Mouse (Mus musculus) MEL-GATA-1-ER (cell line): ENCODE results near the gene Rrm2.

ENCODE experiments used
- DNase-seq: peaks from one replicate; pipeline ENCODE4 v3.0.0-alpha.2; 2012; ENCODE audit warnings: low read depth; ENCODE audit errors: extremely low read depth

Gene Rrm2

DNA sequence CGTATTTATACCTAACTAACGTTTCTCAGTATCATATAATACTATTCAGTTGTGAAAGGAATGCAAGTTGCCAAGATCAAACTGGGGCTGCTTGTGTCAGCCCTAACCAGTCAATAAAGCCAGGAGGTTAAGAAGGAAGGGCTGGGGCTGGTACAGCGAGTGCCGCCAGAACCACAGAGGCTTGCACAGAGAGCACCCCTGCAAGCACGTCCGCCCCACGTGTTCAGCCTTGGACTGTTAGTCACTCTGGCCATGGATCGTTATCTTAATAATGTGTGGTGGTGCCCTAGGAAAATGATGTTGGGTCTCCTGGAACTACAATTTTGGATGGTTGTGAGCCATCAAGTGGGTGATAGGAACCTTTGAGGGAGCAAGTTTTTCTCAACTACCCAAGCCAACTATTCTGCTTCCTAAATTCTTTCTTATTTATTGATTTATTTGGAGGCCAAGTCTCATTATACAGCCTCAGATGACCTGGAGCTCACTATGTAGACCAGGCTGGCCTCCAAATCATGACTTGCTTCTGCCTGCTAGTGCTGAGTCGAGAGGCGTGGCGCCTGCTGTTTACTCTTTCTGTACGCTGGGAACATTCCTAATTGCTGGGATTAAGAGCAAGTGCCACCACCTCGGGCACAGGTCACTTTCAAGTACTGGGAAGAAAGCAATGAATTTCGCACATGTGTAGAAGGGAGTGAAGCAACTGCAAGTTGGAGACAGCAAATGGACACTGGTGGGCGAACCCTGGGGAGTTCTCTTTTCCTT is 2.4 kb upstream of the Rrm2 start:
- no peak for DNase-seq

DNA sequence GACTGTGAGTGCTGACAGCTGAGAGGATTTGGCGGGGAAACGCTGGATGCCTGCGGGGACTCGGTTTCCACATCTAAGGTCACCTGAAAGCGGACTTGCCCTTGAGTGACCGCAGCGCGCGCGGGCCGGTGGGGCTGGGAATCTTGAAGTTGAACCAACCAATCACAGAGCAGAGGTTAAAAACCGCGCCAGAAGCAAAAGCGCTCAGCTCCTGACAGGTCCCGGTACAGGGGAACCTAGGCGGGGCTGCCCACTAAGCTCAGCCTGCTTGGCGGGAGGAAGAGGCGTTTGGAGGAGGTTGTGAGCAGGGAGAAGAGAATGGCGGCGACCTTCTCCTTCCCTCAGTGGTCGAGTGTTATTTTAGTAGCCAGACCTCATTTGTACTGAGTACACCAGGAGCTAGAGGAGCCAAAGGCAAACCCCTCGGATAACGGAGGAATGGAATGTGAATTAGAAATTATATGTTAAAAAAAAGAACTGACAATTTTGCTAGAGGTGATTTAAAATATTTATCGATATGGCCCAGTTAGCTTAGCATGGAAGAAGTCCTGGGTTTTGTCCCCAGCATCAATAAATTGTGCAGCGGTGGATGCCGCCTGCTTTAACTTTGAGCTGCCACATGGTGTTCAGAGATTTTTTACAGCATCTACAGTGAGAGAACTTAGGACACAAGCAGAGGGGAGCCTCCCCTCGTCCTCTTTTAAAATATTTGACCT is 1.1 kb upstream of the Rrm2 start:
- peak; percentile 70 for DNase-seq

DNA sequence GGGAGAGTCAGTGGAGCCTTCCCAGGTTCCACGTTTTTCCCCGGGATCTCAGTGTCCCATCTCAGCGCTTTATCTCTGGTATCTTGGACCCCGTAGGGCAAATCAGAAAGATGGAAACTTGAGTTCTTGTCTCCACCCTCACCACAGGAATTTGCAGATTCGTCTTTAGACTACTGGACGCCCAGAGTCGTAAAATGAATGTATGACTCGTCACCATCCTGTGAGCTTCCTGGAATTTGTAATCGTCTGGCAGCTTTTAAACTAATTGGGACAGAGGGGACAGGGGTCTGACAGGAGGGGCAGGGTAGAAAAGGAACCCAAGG is 600 bp upstream of the Rrm2 start:
- peak; percentile 60 for DNase-seq

DNA sequence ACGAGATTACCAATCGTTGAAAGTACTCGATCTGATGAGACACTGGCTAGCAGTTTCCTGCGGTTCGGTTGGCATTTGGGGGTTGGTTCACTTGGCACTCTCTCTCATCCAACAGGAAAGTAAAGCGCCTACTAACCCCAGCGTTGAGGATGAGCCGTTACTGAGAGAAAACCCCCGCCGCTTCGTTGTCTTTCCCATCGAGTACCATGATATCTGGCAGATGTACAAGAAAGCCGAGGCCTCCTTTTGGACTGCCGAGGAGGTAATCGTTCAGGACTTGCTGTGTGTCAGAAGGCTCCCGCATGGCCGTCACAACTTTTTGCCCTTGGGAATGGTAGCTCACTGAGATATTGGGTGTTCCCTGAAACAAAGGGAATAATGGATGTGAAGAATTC is 780 bp downstream of the Rrm2 start:
- no peak for DNase-seq

DNA sequence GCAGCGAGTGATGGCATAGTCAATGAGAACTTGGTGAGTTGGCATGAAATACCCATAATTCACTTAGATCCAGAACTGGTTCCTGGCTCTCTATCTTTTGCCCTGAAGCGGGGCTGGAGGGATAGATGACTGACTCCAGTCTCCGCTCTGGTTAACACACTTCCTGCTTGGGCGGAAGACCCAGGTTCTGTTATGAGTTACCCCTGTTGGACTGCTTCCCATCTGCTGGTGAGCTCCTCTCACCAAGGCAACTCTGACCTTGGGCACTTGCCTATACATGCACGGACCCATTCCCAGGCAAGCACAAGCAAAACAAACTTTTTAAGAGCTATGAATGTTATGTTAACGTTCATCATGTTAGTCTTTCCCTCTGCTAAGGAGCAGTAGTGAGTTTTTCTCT is 1.4 kb downstream of the Rrm2 start:
- DNase-seq, result peak; percentile 52

DNA sequence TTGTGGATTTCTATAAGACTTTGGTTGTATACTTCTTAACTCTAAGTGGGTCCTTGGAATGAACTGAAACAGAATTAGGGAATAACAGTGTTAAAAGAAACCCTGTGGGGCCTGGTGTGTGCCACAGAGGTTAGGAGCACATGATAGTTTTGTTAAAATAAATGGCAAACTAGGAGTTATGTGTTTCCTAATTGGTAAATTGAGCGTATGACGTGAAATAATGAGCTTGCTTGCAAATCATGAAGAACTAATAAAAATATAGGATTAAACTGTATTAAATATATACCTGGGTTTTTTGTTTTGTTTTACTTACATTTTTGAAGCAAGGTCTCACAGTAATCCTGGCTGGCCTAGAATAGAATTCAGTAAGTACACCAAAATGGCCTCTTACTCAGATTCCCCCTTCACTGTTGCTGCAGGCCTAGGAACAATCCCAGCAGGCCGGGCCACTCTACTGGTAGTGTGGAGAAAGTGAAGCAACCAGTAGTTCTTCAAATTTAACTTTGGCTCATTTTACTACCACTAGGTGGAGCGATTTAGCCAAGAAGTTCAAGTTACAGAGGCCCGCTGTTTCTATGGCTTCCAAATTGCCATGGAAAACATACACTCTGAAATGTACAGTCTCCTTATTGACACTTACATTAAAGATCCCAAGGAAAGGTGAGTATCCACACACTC is 1.9 kb downstream of the Rrm2 start:
- DNase-seq, result peak; percentile 86

DNA sequence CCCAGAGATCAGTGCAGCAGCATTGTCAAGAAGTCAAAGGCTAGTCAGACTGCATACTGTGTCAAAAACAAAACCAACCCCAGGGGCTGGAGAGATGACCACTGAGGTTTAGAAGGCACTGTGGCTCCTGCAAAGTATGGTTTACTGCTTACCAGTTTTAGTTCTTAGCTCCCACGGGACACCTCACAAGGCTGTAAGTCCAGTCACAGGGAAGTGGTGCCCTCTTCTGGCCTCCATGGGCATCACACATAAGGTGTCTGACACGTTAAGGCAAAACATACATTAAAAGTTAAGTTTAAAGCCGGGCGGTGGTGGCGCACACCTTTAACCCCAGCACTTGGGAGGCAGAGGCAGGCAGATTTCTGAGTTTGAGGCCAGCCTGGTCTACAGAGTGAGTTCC is 2.6 kb downstream of the Rrm2 start:
- no peak for DNase-seq

DNA sequence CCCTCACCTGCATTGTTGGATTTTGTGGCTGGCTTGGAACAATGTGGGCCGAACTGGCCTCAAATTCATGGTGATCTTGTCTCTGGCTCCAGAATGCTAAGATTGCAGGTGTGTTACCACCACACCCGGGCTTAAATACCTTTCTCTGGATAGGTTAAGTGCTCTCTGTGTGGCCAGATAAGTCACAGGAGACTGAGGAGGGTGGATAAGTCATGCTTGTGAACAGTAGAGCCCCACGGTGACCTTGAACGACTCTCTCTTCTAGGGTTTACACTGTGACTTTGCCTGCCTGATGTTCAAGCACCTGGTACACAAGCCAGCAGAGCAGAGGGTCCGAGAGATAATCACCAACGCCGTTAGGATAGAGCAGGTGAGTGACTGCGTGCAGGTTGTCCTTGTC is 4.4 kb downstream of the Rrm2 start:
- DNase-seq, result no peak

DNA sequence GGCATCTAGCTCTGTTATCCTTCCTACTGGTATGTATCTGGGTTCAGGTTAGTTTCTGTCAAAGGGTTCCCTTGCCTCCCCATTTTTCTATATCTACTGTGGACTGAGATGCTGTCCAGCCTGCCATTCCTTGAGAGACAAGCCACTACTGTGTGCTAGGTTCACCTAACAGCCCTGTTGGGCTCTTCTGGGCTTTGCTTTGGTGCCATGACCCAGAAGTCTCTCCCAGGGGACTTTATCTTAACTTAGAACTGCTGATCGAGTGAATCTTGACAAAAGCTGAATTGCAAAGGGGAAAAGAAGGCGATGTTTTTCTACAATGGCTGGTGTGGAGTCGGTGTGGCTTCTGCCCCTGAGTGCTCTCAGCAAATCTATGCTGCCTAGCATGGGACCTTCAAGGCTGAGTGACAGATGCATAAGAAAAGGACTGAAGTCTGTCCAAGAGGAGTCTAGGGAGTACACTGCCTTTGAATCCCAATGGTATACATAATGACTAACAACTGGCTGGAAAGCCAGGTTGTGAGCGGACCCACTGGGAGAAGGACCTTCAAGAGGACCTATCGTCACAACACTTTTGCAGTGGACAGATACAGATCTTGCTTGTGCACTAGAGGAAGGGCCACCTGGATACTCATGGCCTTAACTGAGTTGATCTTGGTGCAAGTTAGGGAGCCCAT is 6.7 kb downstream of the Rrm2 start:
- no peak for DNase-seq

DNA sequence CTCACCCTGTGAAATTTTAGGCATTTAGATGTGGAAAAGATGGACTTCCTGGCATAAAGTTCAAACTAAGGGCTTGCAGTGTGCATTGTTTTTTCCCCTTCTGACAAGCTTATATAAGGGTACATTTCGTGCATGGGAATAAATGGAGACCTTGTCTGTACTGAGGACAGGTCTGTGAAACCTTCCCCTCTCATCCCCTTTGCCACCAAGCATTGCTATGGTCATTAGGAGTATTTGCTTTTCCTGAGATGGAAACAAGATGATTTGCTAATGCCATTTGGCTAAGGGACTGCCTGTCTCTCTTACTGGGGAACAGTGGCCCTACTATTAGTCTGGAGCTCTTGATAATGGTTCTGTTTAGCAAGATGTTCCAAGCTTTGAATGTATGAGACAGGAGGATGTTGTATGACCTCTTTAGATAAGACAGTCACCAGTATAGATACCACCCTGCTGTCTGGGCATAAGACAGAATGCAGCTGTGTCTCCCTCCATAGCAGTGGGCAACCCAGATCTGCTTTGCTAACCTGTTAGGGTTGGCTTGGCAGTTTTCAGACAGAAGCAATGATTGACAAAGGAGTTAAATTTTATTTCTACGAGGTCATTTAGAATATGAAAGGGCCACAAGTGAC is 7.3 kb downstream of the Rrm2 start:
- DNase-seq, result no peak

DNA sequence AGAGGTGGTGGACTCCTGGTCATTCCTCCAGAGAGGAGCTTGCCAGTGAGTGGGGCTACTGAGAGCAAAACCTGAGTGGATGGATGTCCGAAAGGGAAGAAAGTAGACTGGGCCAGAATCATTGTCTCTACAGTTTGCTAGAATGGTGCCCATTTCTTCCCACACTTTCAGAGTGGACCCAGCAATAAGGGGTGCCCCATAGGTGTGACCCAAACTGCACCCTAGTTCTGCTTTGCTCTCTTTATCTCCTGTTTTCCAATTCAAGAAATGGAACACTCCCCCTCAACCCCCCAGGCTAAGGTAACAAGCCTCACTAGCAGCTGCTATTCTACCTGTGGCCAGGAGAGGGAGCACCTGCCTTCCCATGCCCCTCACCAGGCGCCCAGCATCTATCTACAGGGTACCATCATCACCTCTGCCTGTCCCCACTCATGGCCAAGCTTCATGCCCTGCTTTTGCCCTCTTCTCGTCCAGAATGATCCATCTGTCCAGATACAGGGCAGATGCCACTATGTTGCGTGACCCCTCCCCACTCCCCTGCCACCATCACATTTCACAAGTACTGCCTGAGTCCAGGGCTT is 8.8 kb downstream of the Rrm2 start:
- no peak for DNase-seq

DNA sequence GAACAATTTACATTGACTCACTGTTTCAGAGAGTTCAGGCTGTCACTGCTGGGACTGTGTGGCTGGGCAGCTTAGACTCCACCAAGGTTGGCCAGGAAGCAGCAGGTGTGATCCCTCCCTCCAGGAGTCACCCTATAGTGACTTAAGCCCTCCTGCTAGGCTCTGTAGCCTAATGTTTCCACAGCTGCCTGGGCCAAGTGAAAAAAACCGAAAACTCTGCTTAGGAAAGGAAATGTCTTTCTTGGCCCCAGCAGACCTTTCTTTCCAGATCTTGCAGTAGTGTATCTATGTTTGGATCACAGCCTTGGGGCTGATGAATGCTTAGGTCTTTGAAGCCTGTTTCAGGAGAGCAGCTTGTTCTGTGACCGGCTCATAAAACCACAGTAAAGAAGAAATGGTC is 15.4 kb downstream of the Rrm2 start:
- DNase-seq, result no peak

DNA sequence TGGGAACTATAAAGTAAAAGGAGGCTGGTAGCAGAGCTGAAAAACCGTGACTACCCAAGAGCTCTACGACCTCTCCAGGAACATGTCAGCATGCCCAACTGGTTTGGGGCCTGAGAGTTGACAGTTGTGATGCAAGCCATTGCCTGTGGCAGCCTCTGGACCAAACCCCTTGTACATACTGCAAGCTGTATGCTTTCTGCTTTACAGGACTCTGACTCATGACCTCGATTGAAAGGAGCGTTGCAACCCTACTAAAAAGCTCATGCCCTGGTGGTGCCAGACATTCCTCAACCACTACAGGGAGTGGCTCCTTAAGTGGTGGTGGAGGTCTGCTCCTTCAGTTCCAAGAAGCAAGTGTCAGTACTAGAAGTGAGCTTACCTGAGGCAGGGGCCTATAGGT is 15.8 kb downstream of the Rrm2 start:
- no peak for DNase-seq

DNA sequence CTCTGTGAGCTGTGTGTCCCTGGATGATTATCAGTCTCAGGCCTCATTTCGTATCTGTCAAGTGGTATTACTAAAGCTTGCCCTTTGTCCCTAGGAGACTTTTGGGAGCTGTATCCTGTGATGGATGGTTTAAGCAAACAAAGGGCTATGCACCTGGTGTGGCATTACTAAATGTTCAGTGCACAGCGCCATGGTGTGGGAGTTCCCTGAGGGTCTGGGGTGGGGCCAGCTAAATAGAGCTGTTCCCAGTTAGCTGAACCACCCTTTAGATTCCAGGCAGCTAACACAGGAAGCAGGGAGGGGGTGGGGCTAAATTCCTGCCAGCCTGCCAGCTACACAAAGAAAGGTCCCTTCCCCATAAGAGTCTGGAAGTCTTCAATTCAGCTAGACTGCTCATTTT is 16.3 kb downstream of the Rrm2 start:
- DNase-seq, result no peak

DNA sequence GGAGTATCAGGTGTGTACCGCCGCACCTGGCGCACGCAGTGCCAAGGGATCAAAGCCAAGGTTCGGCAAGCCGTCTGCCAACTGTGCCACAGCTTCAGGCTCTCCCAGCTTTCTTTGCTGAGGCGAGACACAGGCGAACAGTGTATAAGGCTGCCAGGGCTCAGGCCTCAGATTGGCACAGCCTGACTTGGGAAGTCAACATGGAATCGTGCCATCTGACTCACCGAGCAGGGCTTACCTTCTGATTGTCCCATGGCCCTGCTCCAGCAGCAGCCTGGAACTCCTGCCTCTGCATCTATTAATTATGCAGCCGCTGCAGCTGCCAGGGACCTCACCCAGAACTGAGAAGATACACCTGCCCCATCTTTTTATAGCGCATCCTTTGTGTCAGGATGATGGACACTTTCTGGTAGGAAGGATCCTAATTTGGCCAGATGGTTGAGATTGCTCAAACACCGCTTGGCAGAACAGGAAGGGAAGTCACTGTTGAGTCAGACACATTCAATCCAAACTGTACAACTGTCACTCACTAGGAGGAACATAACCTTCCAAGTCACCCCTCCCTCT is 26.9 kb downstream of the Rrm2 start:
- no peak for DNase-seq

DNA sequence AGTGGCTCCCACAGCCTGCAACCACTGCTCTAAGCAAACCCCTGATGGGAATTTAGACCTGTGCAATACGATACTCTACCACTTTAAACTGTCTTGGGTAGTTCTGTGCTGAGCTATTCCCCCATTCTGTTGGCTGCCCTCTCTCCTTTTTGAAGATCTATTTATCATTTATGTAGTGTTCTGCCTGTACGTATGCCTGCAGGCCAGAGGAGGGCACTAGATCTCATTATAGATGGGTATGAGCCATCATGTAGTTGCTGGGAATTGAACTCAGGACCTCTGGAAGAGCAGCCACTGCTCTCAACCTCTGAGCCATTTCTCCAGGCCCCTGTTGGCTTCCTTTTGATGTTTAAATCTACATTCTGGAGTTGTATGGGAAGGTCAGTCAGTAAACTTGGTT is 28.9 kb downstream of the Rrm2 start:
- no peak for DNase-seq

DNA sequence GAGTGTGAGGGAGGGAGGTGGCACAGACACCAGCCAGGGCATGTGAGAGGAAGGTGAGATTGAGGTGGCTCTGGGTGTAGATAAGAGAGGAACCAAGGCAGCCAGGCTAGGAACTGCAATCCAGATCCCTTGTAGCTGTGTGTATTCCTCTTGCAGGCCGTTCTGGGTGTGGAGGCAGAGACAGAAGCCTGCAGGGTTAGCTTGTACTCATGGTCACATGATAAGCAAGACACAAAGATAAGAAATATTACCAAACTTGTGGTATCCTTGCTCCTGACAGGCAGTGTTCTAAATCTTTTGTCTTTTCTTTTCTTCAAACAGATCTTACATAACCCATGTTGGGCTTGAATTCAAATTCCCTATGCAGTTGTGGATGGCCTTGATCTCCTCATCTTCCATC is 31.9 kb downstream of the Rrm2 start:
- DNase-seq, result no peak

DNA sequence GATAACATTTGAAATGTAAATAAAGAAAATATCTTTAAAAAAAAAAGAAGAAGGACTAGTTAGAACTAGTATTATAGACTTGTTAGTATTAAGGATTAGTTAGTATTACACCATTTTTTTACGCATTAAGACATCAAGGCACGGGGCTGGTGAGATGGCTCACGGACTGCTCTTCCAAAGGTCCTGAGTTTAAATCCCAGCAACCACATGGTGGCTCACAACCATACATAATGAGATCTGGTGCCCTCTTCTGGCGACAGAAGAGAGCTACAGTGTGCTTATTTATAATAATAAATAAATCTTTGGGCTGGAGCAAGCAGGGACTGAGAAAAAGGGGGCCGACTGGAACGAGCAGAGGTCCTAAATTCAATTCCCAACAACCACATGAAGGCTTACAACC is 33.5 kb downstream of the Rrm2 start:
- DNase-seq, result peak; percentile 39

DNA sequence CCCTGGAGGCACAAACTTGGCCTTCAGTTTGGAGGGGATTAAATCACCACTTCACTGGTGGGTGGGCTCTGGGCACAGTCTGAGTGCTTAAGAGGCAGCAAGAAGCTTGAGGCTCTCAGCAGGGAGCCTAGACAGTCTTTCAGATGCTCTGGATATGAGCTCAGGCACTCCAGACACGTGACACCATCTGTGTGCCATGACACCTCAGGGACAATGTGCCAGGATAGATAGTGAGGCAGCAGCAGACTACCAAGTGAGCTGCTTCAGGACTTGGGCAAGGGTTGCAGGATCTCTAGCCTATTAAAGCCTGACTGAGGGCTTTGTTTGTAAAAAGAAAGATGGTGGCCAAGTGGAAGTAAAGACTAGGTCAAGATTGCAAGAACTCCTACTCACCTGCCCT is 36.3 kb downstream of the Rrm2 start:
- no peak for DNase-seq

DNA sequence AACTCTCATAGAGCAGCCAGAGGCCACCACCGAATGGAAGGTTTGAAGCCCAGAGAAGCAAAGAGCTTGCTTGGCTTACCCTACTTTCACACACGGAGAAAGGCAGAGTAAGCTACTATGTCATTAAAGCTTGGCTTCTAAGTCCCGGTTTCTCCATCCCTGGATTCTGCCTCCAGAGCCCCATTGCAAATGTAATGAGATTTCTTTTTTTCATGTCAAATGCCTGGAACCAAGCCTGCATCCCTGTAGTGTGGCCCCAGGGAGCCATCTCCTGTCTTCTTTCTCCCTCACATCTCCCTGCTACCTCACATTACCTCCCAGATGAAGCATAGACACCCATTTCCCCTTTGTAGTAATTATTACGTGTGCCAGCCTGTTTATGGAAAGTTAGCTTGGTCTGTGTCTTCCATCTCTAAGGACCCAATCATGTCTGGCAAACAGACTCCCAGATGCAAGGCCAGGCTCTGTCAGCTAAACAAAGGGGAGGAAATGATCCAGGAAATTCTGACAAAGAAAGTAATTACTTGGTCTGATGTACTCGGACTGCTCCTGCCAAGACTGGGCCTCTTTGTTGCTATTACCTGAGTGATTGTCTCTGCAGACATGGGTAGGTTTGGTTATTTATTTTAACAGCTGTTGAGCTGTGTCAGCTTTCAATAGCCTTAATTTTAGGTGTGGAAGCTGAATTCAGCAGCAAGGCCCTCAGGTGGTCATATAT is 38.7 kb downstream of the Rrm2 start:
- DNase-seq, result no peak
